Mouse (Mus musculus): ENCODE results near the gene Impg2.

DNA sequence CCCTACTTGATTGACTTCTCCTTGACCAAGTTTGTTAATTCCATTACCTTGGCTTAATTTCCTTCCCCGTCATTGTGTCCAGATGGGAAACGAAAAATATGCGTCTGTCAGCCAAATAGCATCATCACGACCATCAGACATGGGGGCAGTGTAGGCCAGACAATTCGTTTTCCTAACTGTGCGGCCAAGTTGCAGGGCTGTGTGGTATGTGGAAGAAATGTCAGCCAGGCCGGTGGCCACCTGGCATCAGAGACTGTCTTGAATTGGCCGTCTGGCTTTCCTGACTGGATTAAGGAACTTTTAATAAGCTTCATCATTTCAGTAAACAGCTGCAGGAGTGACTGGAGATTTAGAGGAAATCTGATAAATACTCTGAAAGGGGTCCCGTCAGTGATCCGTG lies 28.6 kb downstream of the Impg2 start:
- TF ChIP-seq ZC3H11A (IDR thresholded peaks at IDR 0.05; ENCODE audit: borderline replicate concordance, low read depth, low read length) = no peak
- no peak for TF ChIP-seq ZNF384 (IDR thresholded peaks at IDR 0.05; ENCODE audit: low read depth, low read length)
- no peak for TF ChIP-seq MAFK (IDR thresholded peaks at IDR 0.05; ENCODE audit: insufficient read depth, low read depth, low read length)
- no peak for TF ChIP-seq HCFC1 (IDR thresholded peaks at IDR 0.05; ENCODE audit: borderline replicate concordance, insufficient read depth, low read length)
- no peak for TF ChIP-seq CHD2 (IDR thresholded peaks at IDR 0.05; ENCODE audit: low read depth, low read length)
